Mouse (Mus musculus) skeletal muscle tissue, adult 2 months (tissue): ENCODE results near the gene Nmnat2.

ENCODE experiments used
- DNase-seq: peaks from one replicate; pipeline ENCODE4 v3.0.0-alpha.2; 2012; ENCODE audit warnings: low read depth, low spot score

Gene Nmnat2

DNA sequence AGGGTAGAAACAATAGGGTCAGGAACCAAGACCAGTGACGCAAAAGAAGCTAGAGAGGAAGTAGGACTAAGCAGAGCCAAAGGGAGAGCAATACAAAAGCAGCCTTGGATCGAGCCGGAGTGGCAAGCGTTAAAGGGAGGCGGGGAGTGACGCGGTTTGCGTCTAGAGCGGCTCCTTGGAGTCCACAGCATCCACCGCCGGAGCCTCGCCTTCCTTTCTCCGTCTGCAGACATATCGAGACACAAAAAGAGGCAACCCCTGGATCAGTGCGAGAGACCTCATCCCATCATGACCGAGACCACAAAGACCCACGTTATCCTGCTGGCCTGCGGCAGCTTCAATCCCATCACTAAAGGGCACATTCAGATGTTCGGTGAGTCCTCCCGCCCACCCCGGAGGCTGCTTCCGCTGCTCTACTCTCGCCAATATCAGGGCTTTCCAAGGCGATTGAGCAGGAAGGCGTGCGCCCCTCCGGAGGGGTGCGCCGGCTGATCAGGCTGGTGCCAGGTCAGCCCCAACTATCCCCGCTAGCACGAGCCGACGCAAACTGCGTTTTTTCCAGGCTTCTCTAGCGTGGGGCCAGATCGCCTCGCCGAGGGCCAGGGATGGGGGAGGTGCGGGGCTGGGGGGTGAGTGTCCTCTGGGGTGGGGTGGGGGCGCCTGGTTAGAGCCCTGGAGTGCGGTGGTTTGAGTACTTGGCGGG, at the start of gene Nmnat2:
Nmnat2 (plus strand) TSS at position 173 of the 703 bp plus-strand sequence.
- no peak for DNase-seq

- no peak for DNase-seq
These were observed 41.0 kb upstream of the Nmnat2 start for GRCm38 (mm10) chr1:152913483-152914460.

DNA sequence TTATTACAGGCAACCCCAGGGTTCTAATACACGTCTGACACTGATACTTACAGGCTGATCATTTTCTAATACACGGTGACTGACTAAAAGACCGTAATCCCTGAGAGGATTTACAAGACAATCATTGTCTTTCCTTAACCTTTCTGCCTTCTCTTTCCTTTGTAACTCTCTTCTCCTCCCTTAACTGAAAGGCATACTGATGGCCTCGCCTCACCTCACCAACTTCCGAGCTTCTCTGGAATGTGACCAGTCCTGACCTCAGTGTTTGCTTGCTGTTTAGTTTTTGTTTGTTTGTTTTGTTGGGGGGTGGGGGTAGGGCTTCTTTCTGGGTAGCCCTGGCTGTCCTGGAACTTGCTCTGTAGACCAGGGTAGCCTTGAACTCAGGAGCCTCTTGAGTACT, 39.0 kb upstream of the Nmnat2 start:
- DNase-seq: no peak

DNA sequence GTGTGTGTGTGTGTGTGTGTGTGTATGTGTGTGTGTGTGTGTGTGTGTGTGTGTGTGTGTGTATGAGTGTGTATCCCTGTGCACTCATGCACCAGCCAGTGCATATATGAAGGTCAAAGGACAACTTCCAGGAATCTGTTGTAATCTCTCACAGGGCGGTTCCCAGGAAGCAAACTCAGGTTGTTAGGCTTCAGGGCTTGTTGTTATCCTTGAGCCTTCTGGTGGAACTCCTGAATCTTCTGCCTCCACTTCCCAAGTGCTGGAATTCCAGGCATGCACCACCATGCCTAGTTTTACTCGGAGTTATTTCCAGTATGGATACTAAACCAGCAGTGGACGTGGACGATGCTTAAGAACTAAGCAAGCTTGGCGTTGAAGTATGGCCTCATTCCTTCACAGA, 37.9 kb upstream of the Nmnat2 start:
- DNase-seq: no peak

DNA sequence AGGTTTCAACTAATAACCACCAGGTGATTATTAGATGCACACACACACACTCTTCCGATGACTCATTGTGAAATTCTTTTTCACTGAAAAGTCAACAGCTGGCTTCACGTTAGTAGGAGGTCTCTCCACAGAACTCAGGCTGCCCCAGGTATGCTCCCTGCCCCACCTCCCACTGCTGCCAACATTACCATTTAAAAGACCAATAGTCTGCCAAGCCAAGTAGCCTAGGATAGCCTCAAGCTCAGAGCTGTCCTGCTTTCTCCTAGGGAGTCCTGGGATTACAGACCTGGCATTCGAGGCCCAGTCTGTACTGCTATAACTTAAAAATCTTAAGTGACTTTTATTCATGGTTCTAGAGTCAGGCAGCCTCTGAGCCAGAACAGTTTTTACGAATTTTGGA, 37.2 kb upstream of the Nmnat2 start:
- DNase-seq: no peak

- DNase-seq: no peak
These were observed 33.0 kb upstream of the Nmnat2 start for GRCm38 (mm10) chr1:152921786-152922185.

GRCm38 (mm10) chr1:152933962-152934361, 20.8 kb upstream of the Nmnat2 start:
- no peak for DNase-seq

- no peak for DNase-seq
These were observed 19.3 kb upstream of the Nmnat2 start for GRCm38 (mm10) chr1:152935476-152935875.

DNA sequence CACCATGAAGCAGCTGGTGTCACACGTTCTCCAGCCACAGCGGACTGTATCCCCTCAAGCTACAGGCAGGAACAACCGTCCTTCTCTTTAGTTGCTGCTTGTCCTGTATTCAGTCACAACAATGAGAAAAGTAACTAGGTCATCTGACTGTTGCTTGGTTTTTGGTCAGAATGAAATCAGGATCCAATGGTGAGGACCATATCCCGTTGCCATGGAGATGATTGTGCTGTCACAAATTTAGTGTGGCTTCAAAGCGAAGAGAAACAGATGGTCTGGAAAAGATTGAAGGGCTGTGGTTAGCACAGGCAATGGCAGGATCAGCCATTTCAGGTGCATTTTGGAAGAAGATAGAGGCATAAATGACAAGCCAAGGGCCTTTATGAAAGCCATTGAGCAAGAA, 18.4 kb upstream of the Nmnat2 start:
- DNase-seq: no peak

GRCm38 (mm10) chr1:152942977-152943376, 11.8 kb upstream of the Nmnat2 start:
- no peak for DNase-seq

DNA sequence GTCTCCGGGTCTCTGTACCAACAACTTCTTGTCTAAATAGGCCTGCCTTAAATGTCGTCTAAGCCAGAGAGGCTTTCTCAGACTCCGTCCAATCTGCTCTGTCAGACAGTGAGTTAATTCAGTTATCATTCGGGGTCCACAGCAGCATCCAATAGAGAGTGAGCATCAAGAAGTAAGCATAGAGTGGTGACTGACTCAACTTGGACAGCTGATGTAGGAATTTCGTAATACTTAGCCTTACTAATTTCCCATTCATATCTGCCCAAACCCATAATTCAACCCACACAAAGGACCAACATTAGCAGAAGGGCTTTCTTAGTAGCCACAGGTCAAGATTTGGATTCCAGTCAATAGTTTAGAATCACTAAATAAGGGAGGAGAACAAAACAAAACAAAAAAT, 626 bp upstream of the Nmnat2 start:
- DNase-seq: no peak

DNA sequence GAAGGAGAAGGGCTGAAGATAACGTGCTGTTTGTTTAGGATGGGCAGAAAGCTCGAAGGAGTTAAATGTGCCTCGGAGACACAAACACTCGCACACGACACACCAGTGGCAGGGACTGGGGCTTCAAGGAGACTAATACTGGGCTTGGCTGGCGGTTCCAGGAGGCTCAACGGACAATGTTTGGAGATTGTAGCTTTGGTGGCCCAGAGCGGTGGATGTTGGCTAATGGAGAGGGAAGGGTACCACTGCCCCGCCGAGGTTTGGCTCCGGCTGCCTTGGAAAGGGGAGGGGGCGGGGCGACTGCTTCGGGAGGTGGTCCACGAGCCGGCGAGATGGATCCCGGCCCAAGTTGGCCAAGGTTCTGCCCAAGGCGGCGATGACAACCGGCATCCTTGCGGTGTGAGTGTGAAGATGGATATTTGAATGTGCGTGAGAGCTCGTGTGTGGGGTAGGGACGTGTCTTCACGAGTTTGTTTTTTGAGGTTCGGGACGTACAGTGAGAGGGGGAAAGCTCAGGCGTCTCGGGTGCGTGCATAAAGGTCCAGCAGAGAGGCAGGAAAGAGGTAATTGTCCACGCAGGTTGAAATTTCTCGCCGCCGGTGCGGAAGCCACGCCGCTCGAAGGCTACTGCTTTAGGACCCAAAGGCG, 895 bp downstream of the Nmnat2 start:
- no peak for DNase-seq

- peak; percentile 5 for DNase-seq
These were observed 1.4 kb downstream of the Nmnat2 start for GRCm38 (mm10) chr1:152956221-152956620.

DNA sequence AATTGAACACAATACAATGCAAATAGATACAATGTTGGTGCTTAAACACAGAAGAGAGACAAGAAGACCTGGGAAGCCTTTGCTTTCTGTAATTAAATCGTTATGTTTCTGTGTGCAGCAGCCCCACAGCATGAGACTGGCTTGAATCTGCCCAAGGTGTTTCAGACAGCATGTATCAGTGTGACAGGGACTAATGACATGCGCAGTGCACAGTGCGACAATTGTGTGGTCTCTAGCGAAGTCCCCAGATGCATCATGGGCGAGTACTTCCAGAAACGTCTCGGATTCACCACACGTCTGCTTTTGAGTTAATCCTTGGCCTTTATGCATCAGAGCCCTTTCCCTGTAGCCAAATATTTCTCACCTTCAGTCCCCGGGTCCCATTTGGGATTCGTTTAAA, 9.6 kb downstream of the Nmnat2 start:
- DNase-seq: no peak

DNA sequence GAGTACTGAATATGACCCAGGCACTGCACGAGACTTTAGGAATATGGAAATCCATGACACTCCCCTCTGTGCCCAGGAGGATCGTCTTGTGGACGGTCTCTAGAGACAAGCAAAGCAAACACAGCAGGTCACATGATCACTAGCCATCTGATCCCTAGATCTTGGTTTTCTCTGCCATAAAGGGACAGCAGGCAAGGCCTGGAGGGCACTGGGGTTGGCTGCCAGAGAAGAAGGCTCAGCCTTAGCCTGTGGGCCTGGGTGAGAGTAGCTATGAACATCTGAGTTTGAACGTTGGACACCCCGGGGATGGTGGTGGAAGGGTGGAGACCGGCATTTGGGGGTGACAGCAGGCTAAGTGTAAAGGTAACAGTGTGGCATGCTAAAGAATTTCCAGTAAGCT, 11.4 kb downstream of the Nmnat2 start:
- no peak for DNase-seq

GRCm38 (mm10) chr1:152966686-152967085, 11.9 kb downstream of the Nmnat2 start:
- no peak for DNase-seq

GRCm38 (mm10) chr1:152969081-152969480, 14.3 kb downstream of the Nmnat2 start:
- DNase-seq: no peak

- no peak for DNase-seq
These were observed 18.2 kb downstream of the Nmnat2 start for GRCm38 (mm10) chr1:152972957-152973356.

GRCm38 (mm10) chr1:152973421-152973820, 18.6 kb downstream of the Nmnat2 start:
- no peak for DNase-seq

DNA sequence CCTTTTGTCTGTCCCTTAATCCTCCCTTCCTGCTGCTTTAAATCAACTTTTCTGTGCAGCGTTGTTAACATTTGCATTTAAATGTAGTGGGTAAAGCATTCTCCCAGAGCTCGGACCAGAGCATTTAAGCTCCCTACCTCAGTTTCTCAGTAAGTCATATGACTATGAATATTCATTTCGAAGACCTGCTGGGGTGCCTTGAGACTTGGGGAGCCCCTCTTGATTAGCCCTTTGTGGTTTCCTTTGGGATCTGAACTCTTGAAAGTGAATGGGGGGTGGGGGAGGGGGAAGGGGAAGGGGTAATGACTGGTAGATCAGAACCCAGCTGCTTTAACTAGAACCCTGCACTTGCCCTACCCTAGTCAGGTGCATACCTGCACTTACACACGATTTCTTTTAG, 19.1 kb downstream of the Nmnat2 start:
- no peak for DNase-seq

- peak; percentile 60 for DNase-seq
These were observed 20.4 kb downstream of the Nmnat2 start for GRCm38 (mm10) chr1:152975144-152975543.

DNA sequence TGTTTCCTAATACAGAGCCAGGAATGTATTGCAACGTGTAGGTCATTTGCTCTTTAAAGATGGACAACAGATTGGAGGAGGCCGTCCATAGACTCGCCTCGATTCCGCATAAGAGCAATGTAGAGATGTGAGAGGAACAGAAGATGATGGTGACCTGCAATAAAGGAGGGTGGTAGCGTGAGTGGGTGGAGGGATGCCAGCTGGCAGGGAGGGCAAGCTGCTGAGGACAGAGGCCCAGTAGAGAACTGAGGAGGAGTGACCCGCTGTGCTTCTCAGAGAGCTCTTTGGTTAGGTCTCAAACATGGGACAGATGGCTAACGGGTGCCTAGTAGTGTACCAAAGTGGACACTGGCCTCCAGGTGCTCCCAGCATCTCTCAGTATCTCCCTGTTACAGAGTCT, 23.9 kb downstream of the Nmnat2 start:
- no peak for DNase-seq
